Mouse (Mus musculus) hindbrain, embryonic 11.5 days (tissue): Measurements from ENCODE around the gene Cbfa2t2. TPM values are rescaled to one million over a fixed set of nuclear protein-coding genes. Genes with fewer than 3 reads are reported as not detected.
A peak's percentile ranks its signal among the peaks of the same experiment; 100 is the strongest.

Experiments used
- ATAC-seq: fragments of 200-750 bp; cut with Nextera tagmentation; 2 replicates; pipeline ENCODE4 v1.8.0; 2017; ENCODE audit warnings: mild to moderate bottlenecking, moderate TSS enrichment, moderate library complexity; ENCODE audit not compliant: low FRiP score
- DNase-seq: peaks from one replicate; pipeline ENCODE4 v3.0.0-alpha.2; 2015; ENCODE audit warnings: low spot score
- H3K27ac ChIP-seq: fragments of 300-500 bp; sonication (generic); 2 replicates; pipeline ENCODE4 v1.5.1; 2014; ENCODE audit warnings: mild to moderate bottlenecking, low read depth, low read length
- H3K27me3 ChIP-seq: fragments of 300-500 bp; sonication (generic); 2 replicates; pipeline ENCODE4 v1.6.1; 2014; ENCODE audit warnings: mild to moderate bottlenecking, low read length, moderate library complexity, mixed read lengths; ENCODE audit not compliant: control insufficient read depth, insufficient read depth
- H3K36me3 ChIP-seq: fragments of 300-500 bp; sonication (generic); 2 replicates; pipeline ENCODE4 v1.6.1; 2014; ENCODE audit warnings: mild to moderate bottlenecking, low read length, moderate library complexity, mixed read lengths; ENCODE audit not compliant: control insufficient read depth, insufficient read depth
- H3K4me1 ChIP-seq: fragments of 300-500 bp; sonication (generic); replicated peaks from 2 replicates; pipeline ENCODE4 v1.6.1; 2014; ENCODE audit warnings: low read length, mixed read lengths; ENCODE audit not compliant: control insufficient read depth, insufficient read depth
- H3K4me2 ChIP-seq: fragments of 300-500 bp; sonication (generic); replicated peaks from 2 replicates; pipeline ENCODE4 v1.6.1; 2014; ENCODE audit warnings: mild to moderate bottlenecking, low read depth, low read length
- H3K4me3 ChIP-seq: fragments of 300-500 bp; sonication (generic); 2 replicates; pipeline ENCODE4 v1.5.1; 2014; ENCODE audit warnings: low read depth, low read length
- H3K9ac ChIP-seq: fragments of 300-500 bp; sonication (generic); 2 replicates; pipeline ENCODE4 v1.6.1; 2014; ENCODE audit warnings: low read depth, low read length
- H3K9me3 ChIP-seq: fragments of 300-500 bp; sonication (generic); 2 replicates; pipeline ENCODE4 v1.6.1; 2016; ENCODE audit warnings: low read length; ENCODE audit not compliant: control insufficient read depth
- WGBS: fragments of 180-500 bp; shearing (Covaris S2); extraction: QIAGEN DNeasy Blood & Tissue Kit; methylation state at CpG from one replicate; pipeline ENCODE4 v1.1.7; 2014; 5-methylcytosine and 5-hydroxymethylcytosine counted together
- polyA plus RNA-seq: library from polyadenylated mRNA; unstranded; fragments of >200 nt; fragmentation: Nextera tagmentation; extraction: Ambion mirVana; gene quantifications from 2 replicates; pipeline ENCODE4 v1.2.1, GENCODE M21; 2014

Gene Cbfa2t2
- polyA plus RNA-seq, 1 experiment from 2014 or later = 68.2 TPM

- ATAC-seq = no peak
- Histone ChIP-seq H3K4me3 (no peak overlapping the region), H3K27me3 (no peaks in the 10 kb centered on the region), H3K4me1 (peaks cover 3% of the 10 kb centered on the region; the same call in 1 of the 2 replicates), H3K9me3 (no peaks in the 10 kb centered on the region; the same call in 1 of the 2 replicates), H3K36me3 (no peaks in the 10 kb centered on the region), H3K9ac (no peak overlapping the region), H3K27ac (no peak overlapping the region), H3K4me2 (no peak overlapping the region)
- WGBS = 97% methylated on average over 2 of the region's 2 CpGs
- DNase-seq = no peak
These were observed 5.7 kb upstream of the Cbfa2t2 start for GRCm38 (mm10) chr2:154430566-154430965.

GRCm38 (mm10) chr2:154432696-154433095, 3.6 kb upstream of the Cbfa2t2 start:
- DNase-seq (no peak), ATAC-seq (no peak)
- no peak overlapping the region for H3K4me3 ChIP-seq
- H3K4me2 ChIP-seq = no peak overlapping the region
- H3K4me1 ChIP-seq = peaks cover 3% of the 10 kb centered on the region; the same call in 1 of the 2 replicates
- WGBS = 67% methylated on average over 2 of the region's 2 CpGs
- no peaks in the 10 kb centered on the region for H3K27me3 ChIP-seq
- H3K9me3 ChIP-seq = no peaks in the 10 kb centered on the region
- H3K36me3 ChIP-seq = no peaks in the 10 kb centered on the region
- no peak overlapping the region for H3K9ac ChIP-seq
- no peak overlapping the region for H3K27ac ChIP-seq

GRCm38 (mm10) chr2:154433391-154433790, 2.9 kb upstream of the Cbfa2t2 start:
- Histone ChIP-seq H3K4me1 (no peaks in the 10 kb centered on the region; the same call in 1 of the 2 replicates), H3K4me2 (no peak overlapping the region), H3K27me3 (no peaks in the 10 kb centered on the region), H3K9ac (no peak overlapping the region), H3K36me3 (no peaks in the 10 kb centered on the region), H3K27ac (peak overlapping the region; percentile 17; the same call in 1 of the 2 replicates), H3K9me3 (no peaks in the 10 kb centered on the region), H3K4me3 (no peak overlapping the region)
- no peak for ATAC-seq
- DNase-seq = peak; percentile 40
- WGBS = 56% methylated on average over 3 of the region's 3 CpGs

- Histone ChIP-seq H3K9me3 (no peaks in the 10 kb centered on the region), H3K4me1 (no peaks in the 10 kb centered on the region; the same call in none of the 2 replicates), H3K27ac (no peak overlapping the region), H3K4me2 (no peak overlapping the region), H3K36me3 (no peaks in the 10 kb centered on the region), H3K9ac (no peak overlapping the region), H3K4me3 (no peak overlapping the region), H3K27me3 (no peaks in the 10 kb centered on the region)
- WGBS = 91% methylated on average over 7 of the region's 7 CpGs
- no peak for ATAC-seq
- DNase-seq = no peak
These were observed 1.6 kb upstream of the Cbfa2t2 start for GRCm38 (mm10) chr2:154434690-154435089.

GRCm38 (mm10) chr2:154436076-154436457, 214 bp upstream of the Cbfa2t2 start:
- Histone ChIP-seq H3K27me3 (no peaks in the 10 kb centered on the region), H3K9me3 (no peaks in the 10 kb centered on the region), H3K4me2 (peak overlapping the region; percentile 16; the same call in 1 of the 2 replicates), H3K27ac (peak overlapping the region; percentile 93; the same call in 1 of the 2 replicates), H3K36me3 (no peaks in the 10 kb centered on the region), H3K4me1 (no peaks in the 10 kb centered on the region; the same call in none of the 2 replicates), H3K4me3 (peak overlapping the region; percentile 91), H3K9ac (peak overlapping the region; percentile 98)
- ATAC-seq (peak; percentile 99), DNase-seq (peak; percentile 97)
- 0% methylated on average over 31 of the region's 44 CpGs for WGBS

- Histone ChIP-seq H3K4me3 (peak overlapping the region; percentile 91), H3K27me3 (no peaks in the 10 kb centered on the region), H3K36me3 (no peaks in the 10 kb centered on the region), H3K9me3 (no peaks in the 10 kb centered on the region), H3K9ac (peak overlapping the region; percentile 98; the same call in 1 of the 2 replicates), H3K4me1 (no peaks in the 10 kb centered on the region; the same call in none of the 2 replicates), H3K27ac (peak overlapping the region; percentile 93; the same call in 1 of the 2 replicates), H3K4me2 (peak overlapping the region; percentile 55)
- DNase-seq (no peak), ATAC-seq (no peak)
- WGBS = 19% methylated on average over 7 of the region's 7 CpGs
These were observed 878 bp downstream of the Cbfa2t2 start for GRCm38 (mm10) chr2:154437191-154437527.

GRCm38 (mm10) chr2:154440453-154440852, 4.2 kb downstream of the Cbfa2t2 start:
- DNase-seq (no peak), ATAC-seq (no peak)
- no peaks in the 10 kb centered on the region for H3K9me3 ChIP-seq
- H3K4me2 ChIP-seq = no peak overlapping the region
- H3K4me1 ChIP-seq = no peaks in the 10 kb centered on the region; the same call in none of the 2 replicates
- H3K27me3 ChIP-seq = no peaks in the 10 kb centered on the region
- no peak overlapping the region for H3K4me3 ChIP-seq
- no peak overlapping the region for H3K9ac ChIP-seq
- no peak overlapping the region for H3K27ac ChIP-seq
- no peaks in the 10 kb centered on the region for H3K36me3 ChIP-seq

- no peak for ATAC-seq
- no peaks in the 10 kb centered on the region for H3K9me3 ChIP-seq
- no peak overlapping the region for H3K27ac ChIP-seq
- no peaks in the 10 kb centered on the region for H3K4me1 ChIP-seq
- no peak for DNase-seq
- no peaks in the 10 kb centered on the region for H3K27me3 ChIP-seq
- WGBS = 98% methylated on average over 8 of the region's 8 CpGs
- no peak overlapping the region for H3K4me2 ChIP-seq
- H3K4me3 ChIP-seq = no peak overlapping the region
- H3K9ac ChIP-seq = no peak overlapping the region
- no peaks in the 10 kb centered on the region for H3K36me3 ChIP-seq
These were observed 11.5 kb downstream of the Cbfa2t2 start for GRCm38 (mm10) chr2:154447821-154448220.

- Histone ChIP-seq H3K9ac (no peak overlapping the region), H3K36me3 (no peaks in the 10 kb centered on the region), H3K4me1 (no peaks in the 10 kb centered on the region), H3K27me3 (no peaks in the 10 kb centered on the region), H3K4me2 (no peak overlapping the region), H3K27ac (no peak overlapping the region), H3K9me3 (no peaks in the 10 kb centered on the region), H3K4me3 (no peak overlapping the region)
- no peak for DNase-seq
- no peak for ATAC-seq
These were observed 12.4 kb downstream of the Cbfa2t2 start for GRCm38 (mm10) chr2:154448633-154449032.
